Mouse (Mus musculus): ENCODE measurements around the gene Erbb3.

- TF ChIP-seq CTCF (conservative IDR thresholded peaks at IDR 0.05; ENCODE audit: insufficient read depth, insufficient read length, low read depth, low read length) (no peak), POLR2A (IDR thresholded peaks at IDR 0.05; ENCODE audit: low read depth, low read length) (no peak)
Observed at GRCm38 (mm10) chr10:128544674-128545569, 44.5 kb downstream of the Erbb3 start.
